Mouse (Mus musculus) gastrocnemius, postnatal 36 days (tissue): ENCODE results near the gene Tspo. TPM values are rescaled to one million over a fixed set of nuclear protein-coding genes. Genes with fewer than 3 reads are reported as not detected.

ENCODE experiments used
- DNase-seq, 2 experiments: peaks; one replicate each; pipeline ENCODE4 v3.0.0; 2022
- intact Hi-C: fragments of 180-260 bp; cut with DNase I; formaldehyde crosslinking; loops from one replicate; pipeline ENCODE4 v1.15.1; 2025
- microRNA-seq, 2 experiments: library from miRNA; unstranded; fragments of <30 nt; microRNA quantifications; one replicate each; pipeline ENCODE4 v1.2.0; 2021
- total RNA-seq, 2 experiments: library from RNA; stranded (reverse); gene quantifications; 2 replicates each; pipeline ENCODE4 v1.2.3; 2021

The Tspo gene
- total RNA-seq, 2 experiments from 2014 or later: 20.8 to 23.4 TPM

GRCm38 (mm10) chr15:83606216-83606615 lies 42.8 kb downstream of the Tspo start:
- DNase-seq: no peak
- intact Hi-C loops: loop anchor here (10.0 kb wide), 1 partner anchor 221 kb away; no protein-coding TSS in a partner anchor

- DNase-seq: no peak
- intact Hi-C loops: loop anchor here (10.0 kb wide), 1 partner anchor 222 kb away; no protein-coding TSS in a partner anchor
These were observed 43.3 kb downstream of the Tspo start for GRCm38 (mm10) chr15:83606700-83607099.

GRCm38 (mm10) chr15:83607115-83607802 lies 43.9 kb downstream of the Tspo start:
- intact Hi-C loops: loop anchor here (10.0 kb wide), 1 partner anchor 222 kb away; no protein-coding TSS in a partner anchor
- peak; percentile 61 to 63 for DNase-seq

- intact Hi-C loops: no loop called here
These were observed 51.9 kb downstream of the Tspo start for GRCm38 (mm10) chr15:83615245-83615644.

More at GRCm38 (mm10) chr15:83615245-83615644, 51.9 kb downstream of the Tspo start:
- DNase-seq: no peak

Small RNA genes within 50 kb of the gene (microRNA-seq; reads per million reads assigned to microRNA genes)
- gene Gm24575: 0 reads per million in 2 experiments

Other genes with a start within 250 kb of the Tspo start
- 1 to 10 TPM; 5.7 to 6.1 TPM for gene Arfgap3, start 213.3 kb upstream of the Tspo start, total RNA-seq
- 10 to 100 TPM; 41.4 to 50.5 TPM for gene Pacsin2, start 99.0 kb upstream of the Tspo start, total RNA-seq
- gene Ttll1, start 52.7 kb upstream of the Tspo start, total RNA-seq: 1 to 10 TPM; 3.1 to 3.5 TPM
- 1 to 10 TPM in 1 of 2 experiments, under 1 TPM in 1; 0.76 to 1.6 TPM for gene Bik, start 36.7 kb upstream of the Tspo start, total RNA-seq
- 10 to 100 TPM; 18.2 to 20.1 TPM for gene Mcat, start 195 bp downstream of the Tspo start, total RNA-seq
- gene Ttll12, start 31.6 kb downstream of the Tspo start, total RNA-seq: 1 to 10 TPM; 4.4 to 4.7 TPM
- gene Scube1, start 161.4 kb downstream of the Tspo start, total RNA-seq: under 1 TPM; 0.38 to 0.76 TPM
- gene Mpped1, start 215.9 kb downstream of the Tspo start, total RNA-seq: not detected